Mouse (Mus musculus) heart, embryonic 15.5 days (tissue): ENCODE measurements around the gene Cfap36. TPM values are rescaled to one million over a fixed set of nuclear protein-coding genes. Genes with fewer than 3 reads are reported as not detected.

Experiments used
- ATAC-seq: fragments of 200-750 bp; cut with Nextera tagmentation; replicated peaks from 2 replicates; pipeline ENCODE4 v1.8.0; 2017; ENCODE audit warnings: low read depth, moderate TSS enrichment; ENCODE audit not compliant: insufficient number of reproducible peaks, insufficient read depth, low FRiP score
- H3K27ac ChIP-seq: fragments of 300-500 bp; sonication (generic); 2 replicates; pipeline ENCODE4 v1.5.1; 2015; ENCODE audit warnings: mild to moderate bottlenecking, inconsistent platforms
- H3K27me3 ChIP-seq: fragments of 300-500 bp; sonication (generic); 2 replicates; pipeline ENCODE4 v1.6.1; 2015; ENCODE audit warnings: inconsistent platforms
- H3K36me3 ChIP-seq: fragments of 300-500 bp; sonication (generic); 2 replicates; pipeline ENCODE4 v1.6.1; 2015; ENCODE audit warnings: mild to moderate bottlenecking, inconsistent platforms
- H3K4me1 ChIP-seq: fragments of 300-500 bp; sonication (generic); replicated peaks from 2 replicates; pipeline ENCODE4 v1.6.1; 2015; ENCODE audit warnings: inconsistent platforms
- H3K4me2 ChIP-seq: fragments of 300-500 bp; sonication (generic); 2 replicates; pipeline ENCODE4 v1.6.1; 2015; ENCODE audit warnings: inconsistent platforms, mild to moderate bottlenecking, moderate library complexity
- H3K4me3 ChIP-seq: fragments of 300-500 bp; sonication (generic); 2 replicates; pipeline ENCODE4 v1.5.1; 2015; ENCODE audit warnings: mild to moderate bottlenecking, inconsistent platforms
- H3K9ac ChIP-seq: fragments of 300-500 bp; sonication (generic); 2 replicates; pipeline ENCODE4 v1.6.1; 2015; ENCODE audit warnings: mild to moderate bottlenecking, inconsistent platforms
- H3K9me3 ChIP-seq: fragments of 300-500 bp; sonication (generic); replicated peaks from 2 replicates; pipeline ENCODE4 v1.6.1; 2016; ENCODE audit warnings: inconsistent platforms
- WGBS: fragments of 180-500 bp; shearing (Covaris S2); methylation state at CpG from one replicate; pipeline ENCODE4 v1.1.7; 2015; ENCODE audit warnings: mixed read lengths; 5-methylcytosine and 5-hydroxymethylcytosine counted together
- polyA plus RNA-seq: library from polyadenylated mRNA; unstranded; fragments of >200 nt; fragmentation: Nextera tagmentation; extraction: Ambion mirVana; gene quantifications from 2 replicates; pipeline ENCODE4 v1.2.1, GENCODE M21; 2015

Cfap36 gene
- 39.7 and 42.7 TPM in 2 replicates for polyA plus RNA-seq

- H3K27ac ChIP-seq: peak within 1 kb of the TSS; percentile 54
- H3K9me3 ChIP-seq: no peaks in the 10 kb centered on the region
- H3K4me3 ChIP-seq: peak within 1 kb of the TSS; percentile 67
- peak within 1 kb of the TSS; percentile 90 for H3K4me2 ChIP-seq
- H3K36me3 ChIP-seq: peaks cover 4% of the 10 kb centered on the region; the same call in 1 of the 2 replicates
- H3K27me3 ChIP-seq: no peaks in the 10 kb centered on the region
- WGBS: under 1% methylated on average over 53 of the region's 53 CpGs
- peaks cover 11% of the 10 kb centered on the region for H3K4me1 ChIP-seq
- H3K9ac ChIP-seq: peak within 1 kb of the TSS; percentile 67
- ATAC-seq: peak; percentile 100
These were observed at the start of gene Cfap36 for GRCm38 (mm10) chr11:29246883-29247650. Gene Cfap36 (minus strand): TSS chr11:29247409.

- no peak overlapping the region for H3K4me2 ChIP-seq
- H3K9ac ChIP-seq: no peak overlapping the region
- H3K9me3 ChIP-seq: no peaks in the 10 kb centered on the region
- H3K27me3 ChIP-seq: no peaks in the 10 kb centered on the region
- no peak overlapping the region for H3K4me3 ChIP-seq
- H3K4me1 ChIP-seq: no peaks in the 10 kb centered on the region
- H3K27ac ChIP-seq: no peak overlapping the region
- ATAC-seq: no peak
- H3K36me3 ChIP-seq: no peaks in the 10 kb centered on the region
These were observed 40.1 kb upstream of the Cfap36 start for GRCm38 (mm10) chr11:29287305-29287704.

GRCm38 (mm10) chr11:29286040-29286439 is 38.8 kb upstream of the Cfap36 start:
- H3K27ac ChIP-seq: no peak overlapping the region
- H3K4me3 ChIP-seq: no peak overlapping the region
- no peak overlapping the region for H3K4me2 ChIP-seq
- ATAC-seq: no peak
- H3K4me1 ChIP-seq: no peaks in the 10 kb centered on the region
- no peak overlapping the region for H3K9ac ChIP-seq
- H3K27me3 ChIP-seq: no peaks in the 10 kb centered on the region
- H3K9me3 ChIP-seq: no peaks in the 10 kb centered on the region
- no peaks in the 10 kb centered on the region for H3K36me3 ChIP-seq

GRCm38 (mm10) chr11:29274758-29275157 is 27.5 kb upstream of the Cfap36 start:
- Histone ChIP-seq H3K9me3 (no peaks in the 10 kb centered on the region), H3K9ac (no peak overlapping the region), H3K27me3 (no peaks in the 10 kb centered on the region), H3K27ac (no peak overlapping the region), H3K4me1 (no peaks in the 10 kb centered on the region), H3K4me2 (no peak overlapping the region), H3K4me3 (no peak overlapping the region), H3K36me3 (no peaks in the 10 kb centered on the region)
- 69% methylated on average over 3 of the region's 3 CpGs for WGBS
- no peak for ATAC-seq

GRCm38 (mm10) chr11:29267824-29268223 is 20.6 kb upstream of the Cfap36 start:
- Histone ChIP-seq H3K4me2 (no peak overlapping the region), H3K4me3 (no peak overlapping the region), H3K27ac (no peak overlapping the region), H3K9ac (no peak overlapping the region), H3K4me1 (no peaks in the 10 kb centered on the region), H3K9me3 (no peaks in the 10 kb centered on the region), H3K36me3 (no peaks in the 10 kb centered on the region), H3K27me3 (no peaks in the 10 kb centered on the region)
- 21% methylated on average over 3 of the region's 3 CpGs for WGBS
- no peak for ATAC-seq

GRCm38 (mm10) chr11:29254643-29255042 is 7.4 kb upstream of the Cfap36 start:
- Histone ChIP-seq H3K27me3 (no peaks in the 10 kb centered on the region), H3K9me3 (no peaks in the 10 kb centered on the region), H3K9ac (no peak overlapping the region), H3K4me3 (no peak overlapping the region), H3K36me3 (no peaks in the 10 kb centered on the region), H3K4me1 (no peaks in the 10 kb centered on the region), H3K27ac (no peak overlapping the region), H3K4me2 (no peak overlapping the region)
- no peak for ATAC-seq
- 71% methylated on average over 1 of the region's 1 CpGs for WGBS

GRCm38 (mm10) chr11:29248386-29248785 is 1.2 kb upstream of the Cfap36 start:
- no peak overlapping the region for H3K4me2 ChIP-seq
- no peak overlapping the region for H3K9ac ChIP-seq
- no peak overlapping the region for H3K27ac ChIP-seq
- H3K27me3 ChIP-seq: no peaks in the 10 kb centered on the region
- no peak for ATAC-seq
- WGBS: 94% methylated on average over 5 of the region's 5 CpGs
- no peaks in the 10 kb centered on the region for H3K9me3 ChIP-seq
- no peak overlapping the region for H3K4me3 ChIP-seq
- peaks cover 11% of the 10 kb centered on the region for H3K4me1 ChIP-seq
- H3K36me3 ChIP-seq: no peaks in the 10 kb centered on the region

GRCm38 (mm10) chr11:29247725-29248124 is 516 bp upstream of the Cfap36 start:
- Histone ChIP-seq H3K9ac (no peak overlapping the region), H3K9me3 (no peaks in the 10 kb centered on the region), H3K4me1 (peaks cover 11% of the 10 kb centered on the region), H3K4me3 (peak overlapping the region; percentile 67), H3K4me2 (peak overlapping the region; percentile 90), H3K27me3 (no peaks in the 10 kb centered on the region), H3K36me3 (no peaks in the 10 kb centered on the region), H3K27ac (no peak overlapping the region)
- 97% methylated on average over 1 of the region's 1 CpGs for WGBS
- no peak for ATAC-seq

- Histone ChIP-seq H3K9ac (peak overlapping the region; percentile 67; the same call in 1 of the 2 replicates), H3K4me2 (peak overlapping the region; percentile 90), H3K27me3 (no peaks in the 10 kb centered on the region), H3K4me1 (peaks cover 11% of the 10 kb centered on the region), H3K4me3 (peak overlapping the region; percentile 67), H3K9me3 (no peaks in the 10 kb centered on the region), H3K27ac (no peak overlapping the region), H3K36me3 (peaks cover 8% of the 10 kb centered on the region; the same call in 1 of the 2 replicates)
- 58% methylated on average over 4 of the region's 4 CpGs for WGBS
- no peak for ATAC-seq
These were observed 1.2 kb downstream of the Cfap36 start for GRCm38 (mm10) chr11:29245988-29246387.

GRCm38 (mm10) chr11:29241961-29242360 is 5.2 kb downstream of the Cfap36 start:
- WGBS: 66% methylated on average over 4 of the region's 4 CpGs
- no peak for ATAC-seq
- Histone ChIP-seq H3K4me1 (peaks cover 13% of the 10 kb centered on the region), H3K4me2 (no peak overlapping the region), H3K9ac (no peak overlapping the region), H3K27me3 (no peaks in the 10 kb centered on the region), H3K4me3 (no peak overlapping the region), H3K36me3 (peaks cover 8% of the 10 kb centered on the region; the same call in 1 of the 2 replicates), H3K9me3 (no peaks in the 10 kb centered on the region), H3K27ac (no peak overlapping the region)

GRCm38 (mm10) chr11:29239353-29239752 is 7.9 kb downstream of the Cfap36 start:
- Histone ChIP-seq H3K27ac (no peak overlapping the region), H3K4me3 (no peak overlapping the region), H3K9ac (no peak overlapping the region), H3K9me3 (no peaks in the 10 kb centered on the region), H3K27me3 (no peaks in the 10 kb centered on the region), H3K4me1 (0 out of 2 replicates have a peak, but pooled peaks cover 2% of the 10 kb centered on the region), H3K36me3 (peaks cover 8% of the 10 kb centered on the region; the same call in 1 of the 2 replicates), H3K4me2 (no peak overlapping the region)
- WGBS: 93% methylated on average over 1 of the region's 1 CpGs
- no peak for ATAC-seq

GRCm38 (mm10) chr11:29238551-29238950 is 8.7 kb downstream of the Cfap36 start:
- no peak overlapping the region for H3K4me3 ChIP-seq
- H3K4me2 ChIP-seq: no peak overlapping the region
- H3K4me1 ChIP-seq: peaks cover 2% of the 10 kb centered on the region; the same call in 1 of the 2 replicates
- peaks cover 8% of the 10 kb centered on the region; the same call in 1 of the 2 replicates for H3K36me3 ChIP-seq
- no peak for ATAC-seq
- no peak overlapping the region for H3K27ac ChIP-seq
- H3K9ac ChIP-seq: no peak overlapping the region
- H3K9me3 ChIP-seq: no peaks in the 10 kb centered on the region
- H3K27me3 ChIP-seq: no peaks in the 10 kb centered on the region
- 64% methylated on average over 3 of the region's 3 CpGs for WGBS
